Mouse (Mus musculus) spleen, postnatal 10 days (tissue): ENCODE data around the gene Tsc1.

Experiments used
- DNase-seq, 2 experiments: peaks; one replicate each; pipeline ENCODE4 v3.0.0; 2021 to 2022; ENCODE audit warnings: low spot score in 2 of 2

Gene Tsc1

DNA sequence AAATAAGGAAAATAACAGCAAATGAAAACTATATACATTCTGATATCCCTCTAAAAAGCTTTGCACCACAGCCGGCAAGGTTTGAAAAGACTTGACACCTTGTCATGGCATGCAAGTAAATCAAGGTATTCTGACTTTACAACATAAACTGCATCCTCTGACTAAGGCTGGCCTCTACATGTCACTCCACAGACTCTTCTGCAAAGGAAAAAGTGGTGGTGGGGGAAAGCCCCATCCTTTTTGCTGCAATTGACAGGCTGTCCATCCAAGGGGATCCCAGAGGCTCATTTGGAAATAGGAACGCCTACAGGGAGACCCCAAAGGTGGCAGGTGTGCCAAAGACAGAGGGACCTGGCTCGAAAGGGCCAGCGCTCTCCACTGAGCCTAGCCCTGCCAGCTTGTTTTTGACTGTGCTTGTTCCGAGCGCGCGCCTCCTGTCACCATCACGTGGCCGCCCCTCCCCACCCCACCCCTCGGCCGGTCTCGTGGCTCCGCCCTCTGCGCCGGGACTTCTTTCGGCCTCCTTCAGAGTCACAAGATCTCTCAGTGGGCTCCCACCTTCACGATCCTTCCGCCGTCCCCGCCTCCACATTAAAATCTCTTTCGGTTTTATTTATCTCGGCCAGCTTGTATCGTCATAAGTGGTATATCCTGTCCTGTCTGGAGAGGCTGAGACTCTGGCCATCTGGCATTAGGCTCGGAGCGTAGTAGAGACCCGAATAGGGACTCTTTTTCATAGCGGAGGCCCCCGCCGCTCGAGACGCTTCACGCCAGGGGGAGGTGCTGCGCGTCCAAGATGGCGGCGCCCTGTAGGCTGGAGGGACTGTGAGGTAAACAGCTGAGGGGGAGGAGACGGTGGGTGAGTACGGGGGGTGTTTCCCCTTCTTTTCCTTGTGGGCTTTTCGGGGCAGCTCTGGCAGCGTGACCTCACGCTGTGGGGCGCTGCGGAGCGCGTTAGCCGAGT, at the start of gene Tsc1:
TSS of gene Tsc1 (plus strand) at position 768 of the 964 bp plus-strand sequence.
- DNase-seq = peak; percentile 92 to 98

DNA sequence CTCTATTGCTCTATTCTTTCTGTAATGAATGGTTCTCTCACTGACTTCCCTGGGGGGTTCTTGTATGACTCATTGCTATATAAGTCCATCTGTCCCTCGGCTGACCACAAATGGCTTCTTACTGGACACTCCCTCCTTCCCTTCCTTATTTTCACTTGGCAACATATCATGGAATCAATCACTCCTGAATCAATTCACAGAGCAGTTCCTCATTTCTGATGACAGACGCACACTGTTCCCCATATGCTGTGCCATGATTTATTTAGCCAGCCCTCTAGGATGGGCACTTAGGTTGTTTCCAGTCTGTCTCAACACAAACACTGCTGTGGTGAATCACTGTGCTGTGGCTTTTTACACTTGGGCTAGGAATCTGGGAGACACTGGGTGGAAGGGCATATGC, 49.5 kb upstream of the Tsc1 start:
- no peak for DNase-seq

DNA sequence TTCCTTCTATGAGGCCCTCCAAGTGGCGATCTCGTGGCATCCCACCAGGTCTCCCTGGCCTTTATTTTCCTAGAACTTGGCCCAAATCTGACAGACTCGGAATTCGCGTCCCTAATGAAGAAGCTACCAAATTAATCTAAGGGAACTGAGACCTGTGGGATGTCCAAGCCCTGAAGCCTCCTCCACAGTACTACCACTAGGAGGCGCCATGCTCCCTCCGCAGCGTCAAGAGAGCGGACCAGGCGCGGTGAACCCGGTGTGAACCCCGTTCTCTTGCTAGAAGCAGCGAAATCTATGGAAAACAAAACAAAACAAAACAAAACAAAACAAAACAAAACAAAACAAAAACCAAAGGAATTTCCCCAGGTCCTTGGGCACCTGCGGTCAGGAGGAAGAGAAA, 48.2 kb upstream of the Tsc1 start:
- DNase-seq = peak; percentile 73 to 88

DNA sequence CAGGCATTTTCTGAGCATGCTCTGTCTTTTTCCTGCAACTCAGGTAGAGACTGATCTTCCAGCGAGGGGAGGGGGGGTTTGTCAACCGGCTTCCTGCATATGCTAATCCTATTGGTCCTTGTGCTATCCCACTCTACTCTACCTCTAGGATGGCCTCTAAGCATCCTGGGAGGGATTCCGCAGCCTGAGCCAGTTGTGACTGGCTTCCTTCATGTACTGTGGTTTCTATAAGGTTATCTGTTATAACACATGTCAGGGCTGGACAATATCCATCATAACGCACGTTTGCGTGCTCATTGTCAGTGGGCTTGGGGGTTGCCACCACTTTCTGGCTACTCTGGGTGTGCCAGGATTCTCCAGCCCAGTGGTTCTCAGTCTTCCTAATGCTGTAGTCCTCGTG, 45.0 kb upstream of the Tsc1 start:
- peak in 1 of 2 experiments; percentile 42 for DNase-seq

DNA sequence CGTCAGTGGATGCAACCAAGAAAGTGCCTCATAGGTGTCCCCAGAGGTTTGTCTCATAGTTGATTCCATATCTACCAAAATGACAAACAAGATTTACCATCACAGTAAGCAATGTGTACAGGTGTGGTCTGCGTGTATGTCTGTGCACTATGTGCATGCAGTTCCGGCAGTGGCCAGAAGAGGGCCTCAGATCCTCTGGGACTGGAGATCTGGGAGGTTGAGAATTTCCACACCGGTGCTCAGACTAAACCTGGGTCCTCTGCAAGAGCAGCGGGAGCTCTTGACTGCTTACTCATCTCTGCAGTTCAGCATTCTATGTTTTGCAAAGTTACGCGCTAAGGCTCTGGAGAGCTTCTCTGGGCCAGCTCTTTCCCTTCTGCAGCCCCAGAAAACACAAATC, 44.0 kb upstream of the Tsc1 start:
- peak; percentile 53 to 76 for DNase-seq

DNA sequence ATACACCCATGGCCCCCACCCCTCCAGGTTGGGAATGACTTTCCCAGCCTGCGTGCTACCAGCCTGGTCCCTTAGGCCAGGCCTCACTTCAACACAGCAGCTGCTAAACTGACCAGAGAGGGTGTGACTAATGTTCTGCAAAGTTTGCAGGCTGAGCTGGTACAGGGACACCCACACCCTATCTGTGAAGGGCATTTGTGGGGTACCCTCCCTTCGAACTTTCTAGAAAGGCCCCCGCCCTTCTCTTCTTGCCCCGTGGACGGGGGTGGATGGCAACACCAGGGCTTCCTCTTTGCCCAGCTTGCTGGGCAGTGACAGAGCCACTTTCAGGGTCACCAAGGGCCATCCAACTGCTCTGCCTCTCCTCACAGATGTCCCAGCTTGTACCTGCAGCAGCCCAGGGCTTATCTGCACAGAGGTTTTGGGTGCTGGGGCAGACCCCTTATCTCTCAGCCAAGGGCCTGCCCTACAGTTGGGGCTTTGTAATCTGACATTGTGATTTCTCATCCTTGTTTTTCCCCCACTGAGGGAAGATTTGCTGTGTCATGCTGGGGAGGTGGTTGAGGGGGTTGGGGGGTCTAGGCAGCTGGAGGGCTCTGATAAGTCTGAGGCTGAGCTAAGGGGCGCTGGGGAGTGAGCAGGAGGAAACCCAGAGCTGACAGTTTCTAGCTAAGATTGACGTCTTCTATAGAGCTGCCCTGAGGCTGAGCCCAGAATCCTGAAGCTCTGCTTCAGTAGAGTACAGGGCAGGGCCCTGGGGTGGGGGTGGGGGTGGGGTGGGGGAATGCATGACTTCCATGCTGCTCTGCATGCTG, 43.1 kb upstream of the Tsc1 start:
- DNase-seq = peak; percentile 49 to 70

DNA sequence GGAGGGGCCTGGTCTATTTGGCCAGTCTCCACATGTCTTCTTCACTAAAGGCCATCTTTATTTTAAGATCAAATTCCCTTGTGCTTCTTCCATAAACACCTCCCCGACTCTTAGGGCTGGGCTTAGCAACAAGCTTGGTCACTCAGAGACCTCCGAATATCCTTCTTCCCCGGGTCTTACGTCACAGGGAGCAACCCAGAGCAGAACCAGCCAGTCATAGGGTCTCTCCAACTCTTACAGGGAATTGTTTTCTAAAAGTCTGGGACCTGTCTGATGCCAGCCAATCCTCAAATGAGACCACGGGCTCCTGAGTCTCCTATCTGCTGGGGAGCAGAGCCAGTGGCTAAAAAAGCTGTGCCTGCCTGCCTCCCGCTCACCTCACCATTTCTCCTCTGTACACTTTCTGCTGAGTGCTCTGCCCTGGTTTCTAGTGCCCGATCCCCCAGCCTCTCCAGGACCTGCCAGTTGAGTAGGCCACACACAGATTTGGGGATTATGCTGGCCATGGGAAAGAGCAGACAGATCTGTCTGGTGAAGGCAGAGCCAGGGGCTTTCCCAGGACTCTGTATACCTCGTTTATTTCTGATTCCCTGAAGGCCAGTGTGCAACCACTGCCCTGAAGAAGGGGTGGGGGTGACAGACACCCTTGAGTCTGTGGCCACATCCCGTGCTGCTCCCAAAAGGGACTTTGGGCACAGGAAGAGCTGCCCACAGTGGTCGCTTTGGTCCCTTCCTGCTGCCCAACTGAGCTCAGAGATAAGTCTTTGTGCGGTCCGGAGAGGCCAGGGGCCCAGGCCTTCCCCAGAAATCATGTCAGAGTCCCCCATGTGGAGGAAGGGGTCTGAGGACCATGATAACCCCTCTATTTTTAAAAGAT, 42.1 kb upstream of the Tsc1 start:
- peak in 1 of 2 experiments; percentile 56 for DNase-seq

DNA sequence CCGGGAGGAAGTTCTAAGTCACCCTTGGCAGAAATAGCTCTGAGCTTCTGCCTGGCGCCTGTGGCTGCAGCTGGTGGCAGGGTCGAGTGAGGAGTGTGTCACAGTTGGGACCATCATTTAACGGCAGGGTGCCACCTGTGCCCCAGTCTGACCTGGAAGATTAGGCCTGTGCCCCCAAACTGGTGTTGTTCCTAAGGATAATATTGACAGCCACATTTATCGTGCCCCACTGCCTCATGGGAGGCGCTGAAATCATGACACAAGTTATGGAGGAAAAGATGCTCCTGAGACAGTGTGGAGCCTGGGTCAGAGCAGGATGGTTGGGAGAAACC, 41.5 kb upstream of the Tsc1 start:
- DNase-seq = peak in 1 of 2 experiments; percentile 58

DNA sequence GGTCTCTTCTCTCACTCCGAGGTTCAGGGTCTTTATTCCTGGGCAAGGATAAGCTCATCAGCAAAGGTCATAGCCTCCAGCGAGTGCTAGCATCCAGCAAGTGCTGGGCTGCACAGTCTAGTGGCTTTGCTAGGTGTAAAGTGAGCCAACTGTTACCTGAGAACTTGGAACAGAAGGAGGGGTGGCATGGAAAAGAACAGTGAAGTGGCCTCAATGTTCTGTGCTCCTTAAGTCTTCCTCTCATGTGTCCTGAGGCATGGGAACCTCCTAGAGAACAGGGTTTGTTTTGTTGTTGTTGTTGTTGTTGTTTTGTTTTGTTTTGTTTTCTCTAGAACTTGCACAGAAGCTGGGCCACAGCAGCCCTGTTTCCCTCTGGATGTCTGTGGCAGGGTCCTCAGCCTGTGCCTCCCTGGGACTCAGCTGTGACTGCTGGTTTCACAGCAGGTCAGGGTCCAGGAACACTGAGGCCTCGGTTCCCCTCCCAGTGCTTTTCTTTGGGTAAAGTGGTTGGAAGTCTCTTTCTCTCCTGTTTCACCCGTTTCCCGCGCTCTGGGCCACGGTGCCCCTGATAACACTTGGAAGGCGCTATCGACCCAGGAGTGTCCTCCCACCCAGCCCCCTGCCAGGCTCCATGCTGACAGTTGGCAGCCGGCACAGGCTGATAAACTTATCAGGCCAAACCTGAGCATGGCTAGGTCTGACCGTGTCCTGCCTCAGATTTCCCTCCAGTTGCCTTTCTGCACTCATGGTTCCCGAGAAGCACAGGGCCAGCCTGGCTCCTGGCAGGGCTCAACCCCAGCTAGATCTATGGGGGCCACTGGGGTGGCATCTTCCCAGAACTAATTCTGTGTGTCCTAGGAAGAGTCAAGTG, 39.1 kb upstream of the Tsc1 start:
- DNase-seq = peak; percentile 77 to 89

DNA sequence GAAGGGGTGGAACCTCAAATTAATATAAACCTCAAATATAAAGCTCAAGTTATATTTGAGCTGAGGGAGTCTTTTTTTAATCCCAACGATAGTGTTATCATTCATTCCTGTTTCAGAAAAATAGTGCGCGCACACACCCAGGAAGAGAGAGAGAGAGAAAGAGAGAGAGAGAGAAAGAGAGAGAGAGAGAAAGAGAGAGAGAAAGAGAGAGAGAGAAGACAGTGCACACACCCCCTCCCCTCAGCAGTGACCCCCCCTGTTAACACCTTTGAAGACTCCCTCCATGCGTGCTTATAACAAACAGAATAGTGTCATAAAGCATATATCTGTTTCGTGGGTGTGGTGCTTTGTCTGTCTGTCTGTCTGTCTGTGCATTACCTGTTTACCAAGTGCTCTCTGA, 37.5 kb upstream of the Tsc1 start:
- no peak for DNase-seq

DNA sequence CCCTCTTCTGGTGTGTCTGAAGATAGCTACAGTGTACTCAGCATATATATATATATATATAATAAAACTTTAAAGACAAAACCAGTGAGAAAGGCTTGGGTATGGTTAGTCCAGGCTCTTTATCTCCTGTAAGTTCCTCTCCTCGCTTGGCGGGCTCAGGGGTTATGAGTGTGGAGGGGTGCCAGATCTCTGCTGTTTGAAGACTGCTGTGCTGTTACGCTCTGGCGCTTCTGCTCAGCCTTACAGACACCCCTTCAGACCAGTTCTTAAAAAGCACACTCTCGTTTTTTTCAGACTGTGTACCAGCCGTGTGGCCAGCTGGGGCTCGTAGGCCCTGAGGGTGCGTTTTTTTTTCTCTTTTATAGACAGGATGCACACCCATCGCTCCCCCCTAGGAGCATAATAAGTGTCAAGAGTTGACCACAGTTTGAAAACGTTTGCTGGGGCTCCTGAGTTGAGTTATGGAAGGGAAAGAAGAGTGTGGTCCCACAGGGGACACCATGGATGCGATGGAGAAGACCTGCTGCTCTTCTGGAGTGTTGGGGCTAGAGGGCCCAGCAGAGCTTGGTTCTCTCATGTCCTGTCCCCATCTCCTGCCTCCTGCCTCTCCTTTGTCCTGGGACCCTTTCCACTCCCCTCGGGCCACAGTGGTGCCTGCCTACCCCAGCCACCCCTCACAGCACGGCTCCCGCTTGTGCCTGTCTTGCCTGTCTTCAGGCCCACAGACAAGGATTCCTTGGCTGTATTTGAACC, 35.1 kb upstream of the Tsc1 start:
- peak in 1 of 2 experiments; percentile 28 for DNase-seq

DNA sequence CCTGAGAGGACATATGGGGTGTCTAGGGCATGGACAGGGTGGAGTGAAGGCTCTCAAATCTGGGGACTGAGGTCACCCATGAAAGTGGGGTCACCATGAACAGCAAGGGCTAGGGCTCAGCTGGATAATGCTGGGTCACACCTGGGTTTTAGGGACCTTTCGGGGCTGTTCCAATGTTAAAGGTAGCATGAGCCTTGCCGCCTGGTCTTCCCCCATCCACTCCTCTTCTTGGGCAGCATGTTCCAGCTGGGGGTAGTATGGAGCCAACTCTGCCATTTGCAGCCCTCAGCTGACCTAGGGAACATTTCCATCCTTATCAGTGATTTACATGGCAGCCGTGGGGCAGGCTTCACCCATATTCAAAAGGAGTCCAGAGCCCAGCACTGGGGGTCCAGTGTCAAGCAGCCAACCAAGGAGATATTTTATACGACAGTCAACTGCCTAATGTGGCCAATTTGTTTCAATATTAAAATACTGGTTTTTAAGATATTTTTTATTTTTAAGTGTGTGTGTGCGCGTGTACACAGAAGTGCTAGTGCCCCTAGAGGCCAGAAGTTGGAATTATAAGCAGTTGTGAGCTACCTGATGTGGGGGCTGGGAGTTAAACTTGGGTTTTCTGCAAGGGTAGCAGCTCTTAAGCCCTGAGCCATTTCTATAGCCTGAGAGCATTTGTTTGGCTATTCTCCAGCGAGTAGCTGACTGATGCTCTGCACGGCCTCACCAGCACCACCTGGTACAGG, 34.3 kb upstream of the Tsc1 start:
- peak in 1 of 2 experiments; percentile 27 for DNase-seq

DNA sequence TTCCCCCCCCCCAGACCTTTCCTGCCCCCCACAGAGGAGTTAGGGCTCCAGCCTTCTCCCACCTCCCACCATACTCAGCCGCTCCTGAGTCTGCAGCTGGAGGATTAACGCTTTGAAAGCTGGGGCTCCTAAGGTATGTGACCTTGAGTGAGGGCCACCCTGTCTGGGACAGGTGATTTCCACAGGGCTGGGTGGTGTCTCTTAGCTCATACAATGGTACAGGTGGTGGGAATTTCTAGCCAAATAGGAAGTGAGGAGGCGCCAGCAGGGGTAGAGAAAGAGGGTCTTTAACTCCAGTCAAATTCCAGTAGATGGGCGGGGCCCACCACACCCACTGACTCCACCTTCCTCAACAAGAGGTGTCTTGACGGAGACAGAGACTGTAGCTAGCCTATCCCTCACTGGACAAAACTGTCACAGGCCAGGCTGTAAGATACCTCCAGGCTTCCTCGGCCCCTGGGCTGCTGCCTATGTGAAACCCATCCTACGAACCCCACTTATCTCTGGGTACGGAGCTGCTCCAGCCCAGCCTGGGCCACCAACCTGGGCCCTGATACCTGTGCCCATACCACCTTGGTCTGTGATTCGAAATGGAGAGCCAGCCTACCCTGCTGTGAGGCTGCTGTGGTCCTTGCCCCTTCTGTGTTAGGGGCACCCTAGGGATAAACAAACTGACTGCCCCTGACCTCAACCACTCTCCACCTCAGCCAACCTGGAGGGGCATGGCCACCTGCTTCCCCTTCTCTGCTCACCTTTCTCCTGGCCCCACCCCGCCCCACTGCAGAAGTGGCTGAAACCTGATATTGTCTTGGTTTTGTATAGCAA, 33.5 kb upstream of the Tsc1 start:
- DNase-seq = peak in 1 of 2 experiments; percentile 32

DNA sequence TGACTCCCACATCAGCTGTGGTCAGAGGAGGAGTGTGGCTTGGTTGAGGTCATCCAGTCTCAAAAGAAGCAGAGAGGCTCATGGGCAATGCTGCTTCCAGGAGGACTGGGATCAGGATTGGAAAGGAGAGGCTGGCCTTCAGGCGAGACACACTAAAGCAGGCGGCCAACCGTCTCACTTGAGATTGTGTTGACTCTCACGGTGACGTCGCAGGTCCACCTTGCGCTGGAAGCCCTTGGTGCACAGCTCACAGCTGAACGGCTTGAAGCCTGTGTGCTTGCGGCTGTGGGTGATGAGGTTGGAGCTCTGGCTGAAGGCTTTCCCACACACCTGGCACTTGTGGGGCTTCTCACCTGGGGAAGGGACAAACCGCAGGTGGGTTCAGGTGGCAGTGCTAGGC, 31.2 kb upstream of the Tsc1 start:
- DNase-seq = no peak

DNA sequence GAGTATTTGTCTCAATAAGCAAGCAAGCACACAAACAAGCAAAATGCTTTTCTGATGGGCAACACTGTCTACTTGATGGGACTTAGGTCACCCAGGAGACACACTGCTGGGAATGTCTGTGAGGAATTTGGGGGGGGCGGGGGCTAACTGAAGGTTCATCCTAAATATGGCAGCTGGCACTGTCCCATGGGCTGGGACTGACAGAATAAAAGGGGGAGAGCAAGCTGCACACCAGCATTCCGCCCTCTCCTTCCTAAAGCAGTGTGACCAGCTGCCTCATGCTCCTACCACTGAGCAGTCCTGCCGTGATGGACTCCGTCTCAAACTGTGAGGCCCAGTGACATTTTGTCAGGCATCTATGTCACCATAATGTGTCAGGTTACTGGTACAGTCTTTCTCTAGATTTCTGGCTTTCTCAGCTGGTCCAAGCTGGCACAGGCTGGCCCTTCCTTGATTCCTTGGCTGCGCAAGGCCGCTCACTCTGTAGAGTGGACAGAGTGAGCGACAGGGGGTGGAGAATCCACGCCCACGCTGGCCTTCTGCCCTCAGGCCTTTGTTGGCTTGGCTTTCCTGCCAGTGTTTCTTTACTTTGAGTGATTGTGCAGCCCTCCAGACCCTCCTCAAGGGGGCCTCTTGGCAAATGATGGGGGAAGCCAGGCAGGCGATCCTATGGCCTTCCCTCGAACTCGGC, 30.2 kb upstream of the Tsc1 start:
- DNase-seq = no peak

DNA sequence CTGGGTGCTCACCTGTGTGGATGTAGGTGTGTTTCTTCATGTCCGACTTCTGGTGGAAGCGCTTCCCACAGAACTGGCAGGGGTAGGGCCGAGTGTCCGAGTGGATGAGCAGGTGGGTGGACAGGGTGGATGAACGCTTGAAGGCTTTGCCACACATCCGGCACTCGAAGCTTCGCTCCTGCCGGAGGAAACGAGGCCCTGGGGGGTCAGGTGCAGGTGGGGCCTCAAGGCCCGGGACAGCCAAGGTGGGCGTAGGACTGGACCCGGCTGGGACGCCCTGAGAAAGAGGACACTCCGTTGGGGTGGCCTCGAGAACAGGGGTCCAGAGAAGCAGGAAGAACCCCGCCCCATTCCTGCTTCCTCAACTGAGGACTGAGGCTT, 29.6 kb upstream of the Tsc1 start:
- no peak for DNase-seq

DNA sequence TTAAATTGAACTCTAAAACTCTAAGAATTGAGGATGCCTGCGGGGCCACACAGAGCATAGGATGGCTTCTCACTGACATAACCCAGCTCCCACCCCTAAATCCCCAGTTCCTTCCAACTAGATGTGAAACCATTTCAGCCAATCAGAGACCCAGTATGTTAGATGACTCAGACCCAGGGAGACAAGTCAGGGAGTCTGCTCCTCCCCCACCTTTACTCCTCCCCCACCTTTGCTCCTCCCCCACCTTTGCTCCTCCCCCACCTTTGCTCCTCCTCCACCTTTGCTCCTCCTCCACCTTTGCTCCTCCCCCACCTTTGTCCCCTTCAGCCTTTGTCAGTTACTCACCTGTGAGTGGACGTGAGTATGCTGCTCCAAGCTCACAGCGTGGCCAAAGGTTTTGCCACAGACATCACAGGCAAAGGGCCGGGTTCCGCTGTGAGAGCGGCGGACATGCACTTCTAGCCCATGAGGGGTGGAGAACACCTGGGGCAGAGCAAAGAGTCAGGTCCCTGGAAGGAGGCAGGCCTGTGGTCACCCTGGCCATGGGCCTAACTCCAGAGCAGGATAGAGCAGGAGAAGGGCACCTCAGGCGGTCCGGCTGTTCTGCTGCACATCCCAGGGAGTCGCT, 28.5 kb upstream of the Tsc1 start:
- no peak for DNase-seq
